Comparison of ENCODE assay signal across 15 mouse cellular contexts in genomic region chr2:31471611-31472010, GRCm38 (mm10). TPM values are rescaled to one million over a fixed set of nuclear protein-coding genes. Genes with fewer than 3 reads are reported as not detected.
DNase-seq lines count a peak whose midpoint lies in the region; ATAC-seq and TF ChIP-seq lines count a peak whose summit lies in the region.
"Had no signal": no experiment of that assay in that cellular context is flagged by ENCODE, and none has a peak within 500 bp of the region (broad histone marks: within the 10 kb centered on the region; RNA-seq: fewer than 3 reads in every experiment).

No protein-coding gene starts in this region.

- peaks cover 25% of the 10 kb centered on the region; the same call in 1 of the 2 replicates for H3K4me1 ChIP-seq in liver, adult 2 months (ENCODE audit: control insufficient read depth, insufficient read depth, low read length)
- peaks cover 28% of the 10 kb centered on the region for H3K4me1 ChIP-seq in intestine, embryonic 15.5 days (replicated peaks)
- peaks cover 11% of the 10 kb centered on the region for H3K4me1 ChIP-seq in liver, postnatal 0 days (ENCODE audit: insufficient read depth)

- TF ChIP-seq CTCF in liver, adult 2 months (IDR thresholded peaks at IDR 0.05; ENCODE audit: low read depth, low read length), result no peak
- no peak for TF ChIP-seq CTCF in liver, postnatal 0 days (IDR thresholded peaks at IDR 0.05; ENCODE audit: low read depth)

- H3K27ac ChIP-seq in liver, adult 2 months (replicated peaks; ENCODE audit: insufficient read depth, low read depth, low read length), result peak overlapping the region; percentile 82
- no peak overlapping the region for H3K27ac ChIP-seq in intestine, embryonic 15.5 days
- H3K27ac ChIP-seq in liver, postnatal 0 days (ENCODE audit: low read depth), result peak overlapping the region; percentile 92
- H3K27ac ChIP-seq: layer of hippocampus, adult 2 months; macrophage had no signal

- peaks cover 14% of the 10 kb centered on the region; the same call in 1 of the 2 replicates for H3K79me2 ChIP-seq in liver, adult 2 months (ENCODE audit: control insufficient read depth, insufficient read depth, low read length)

- WGBS in liver, adult 2 months, result 31% methylated on average over 6 of the region's 6 CpGs
- WGBS in intestine, embryonic 15.5 days, result 44% methylated on average over 6 of the region's 6 CpGs
- WGBS in liver, postnatal 0 days (ENCODE audit: insufficient replicate concordance), result 46% methylated on average over 6 of the region's 6 CpGs

- H3K4me3 ChIP-seq in liver, adult 2 months (ENCODE audit: insufficient read depth, low read depth, low read length), result peak overlapping the region; percentile 76
- no peak overlapping the region for H3K4me3 ChIP-seq in intestine, embryonic 15.5 days (replicated peaks)
- H3K4me3 ChIP-seq in liver, postnatal 0 days (ENCODE audit: low read depth, low read length), result peak overlapping the region; percentile 61

- no peaks in the 10 kb centered on the region for H3K9me3 ChIP-seq in intestine, embryonic 15.5 days
- no peaks in the 10 kb centered on the region for H3K9me3 ChIP-seq in liver, postnatal 0 days (ENCODE audit: low read length)

- peak overlapping the region; percentile 97 for H3K4me2 ChIP-seq in intestine, embryonic 15.5 days (replicated peaks)
- H3K4me2 ChIP-seq in liver, postnatal 0 days (ENCODE audit: low read depth, low read length), result peak overlapping the region; percentile 82

- no peak for TF ChIP-seq EP300 in liver, postnatal 0 days (IDR thresholded peaks at IDR 0.05; ENCODE audit: low read depth)

- H3K27me3 ChIP-seq in liver, adult 2 months (ENCODE audit: control insufficient read depth, insufficient read depth, low read length), result no peaks in the 10 kb centered on the region
- peaks cover 9% of the 10 kb centered on the region; the same call in 1 of the 2 replicates for H3K27me3 ChIP-seq in intestine, embryonic 15.5 days (replicated peaks)
- no peaks in the 10 kb centered on the region for H3K27me3 ChIP-seq in liver, postnatal 0 days (ENCODE audit: insufficient read depth, low read length)
- H3K27me3 ChIP-seq: Patski had no signal

- no peak for ATAC-seq in intestine, embryonic 15.5 days
- no peak for ATAC-seq in liver, postnatal 0 days
- ATAC-seq in granulocyte monocyte progenitor cell, adult 5-6 weeks (replicated peaks; ENCODE audit: poor library complexity, severe bottlenecking), result no peak
- ATAC-seq: CD4-positive, CD25-positive, alpha-beta regulatory T cell, adult 4 months; midbrain, embryonic 16.5 days; Patski had no signal

- DNase-seq in liver, adult 2 months (ENCODE audit: extremely low read depth, low read depth, low spot score), result peak; percentile 24
- DNase-seq in liver (no peak), ES-CJ7 (ENCODE audit: low read depth, low spot score) (peak; percentile 65)
- no peak for DNase-seq in liver, postnatal 0 days
- DNase-seq in embryo, embryonic 10 days (ENCODE audit: low spot score), result no peak
- DNase-seq: cerebellum, postnatal 36 days; gastrocnemius, postnatal 36 days; right cerebral cortex, postnatal 25 days had no signal

- peaks cover 37% of the 10 kb centered on the region for H3K36me3 ChIP-seq in liver, adult 2 months (ENCODE audit: control insufficient read depth, insufficient read depth, low read length)
- no peaks in the 10 kb centered on the region for H3K36me3 ChIP-seq in intestine, embryonic 15.5 days
- H3K36me3 ChIP-seq in liver, postnatal 0 days (replicated peaks; ENCODE audit: insufficient read depth, low read length), result peaks cover 11% of the 10 kb centered on the region

- H3K9ac ChIP-seq in liver, adult 2 months (ENCODE audit: low read depth, low read length), result peak overlapping the region; percentile 93
- no peak overlapping the region for H3K9ac ChIP-seq in intestine, embryonic 15.5 days
- H3K9ac ChIP-seq in liver, postnatal 0 days (replicated peaks), result peak overlapping the region; percentile 70

- TF ChIP-seq POLR2A in liver, adult 2 months (IDR thresholded peaks at IDR 0.05; ENCODE audit: extremely low read depth, insufficient read depth, low read length), result peak; percentile 34; the same call in 1 of the 2 replicates

RNA-seq across cellular contexts. Expression of gene Ass1, which starts 1.6 kb away (rescaled TPM):
- 3,064 and 4,344 TPM in 2 replicates for total RNA-seq in liver, adult 2 months (2014; rRNA removed)
- polyA plus RNA-seq in liver, adult 2 months (2012; rRNA removed), result 3,470 and 3,993 TPM in 2 replicates
- 176 and 244 TPM in 2 replicates for polyA plus RNA-seq in intestine, embryonic 15.5 days (2015; fragmentation: Nextera tagmentation; extraction: Ambion mirVana)
- 853 and 957 TPM in 2 replicates for polyA plus RNA-seq in liver, postnatal 0 days (2015; fragmentation: Nextera tagmentation; extraction: Ambion mirVana)
- 148 and 162 TPM in 2 replicates for total RNA-seq in granulocyte monocyte progenitor cell, adult 5-6 weeks (2014; fragmentation: Nextera tagmentation)
- total RNA-seq in granulocyte monocyte progenitor cell, adult 5-6 weeks (2017), result 115 and 128 TPM in 2 replicates

Comparison
In these comparisons a context has a peak if more than half of its experiments do, and no peak if none do; other contexts are left out.
1. DNase-seq: peak in liver, adult 2 months (single experiment) and ES-CJ7 (single experiment); none in liver (single experiment), liver, postnatal 0 days (single experiment) and embryo, embryonic 10 days (single experiment).